Mouse (Mus musculus) layer of hippocampus, adult 11-12 months (tissue): ENCODE data around the gene Plk5.
"Not testable (repeated sequence)": the region's sequence is repeated elsewhere in the genome, so short reads cannot be mapped to it uniquely, and the experiment has no call there.

ENCODE experiments used
- DNase-seq: peaks from one replicate; pipeline ENCODE4 v3.0.0; 2022; ENCODE audit warnings: low spot score

The Plk5 gene

GRCm38 (mm10) chr10:80331636-80332524, 24.4 kb upstream of the Plk5 start:
- no peak for DNase-seq

- no peak for DNase-seq
These were observed 23.7 kb upstream of the Plk5 start for GRCm38 (mm10) chr10:80332525-80332989.

DNA sequence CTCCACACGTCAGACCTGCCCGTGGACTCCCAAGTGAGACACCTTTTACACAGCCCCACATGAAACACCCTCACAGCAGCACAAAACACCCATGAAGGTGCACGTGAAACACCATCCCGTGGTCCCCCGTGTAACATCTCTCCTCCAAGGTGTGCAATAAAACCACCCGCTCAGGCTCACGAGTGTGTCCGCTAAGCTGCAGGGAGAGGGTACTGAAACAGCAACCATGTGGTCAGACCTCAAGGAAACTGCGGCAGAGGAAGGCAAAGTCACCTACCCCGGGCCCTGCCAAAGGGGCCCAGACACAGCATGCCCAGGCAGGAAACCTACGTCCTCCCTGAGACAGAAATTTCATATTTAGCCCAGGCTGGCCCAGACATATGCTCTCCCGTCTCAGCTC, 20.0 kb upstream of the Plk5 start:
- DNase-seq: no peak

DNA sequence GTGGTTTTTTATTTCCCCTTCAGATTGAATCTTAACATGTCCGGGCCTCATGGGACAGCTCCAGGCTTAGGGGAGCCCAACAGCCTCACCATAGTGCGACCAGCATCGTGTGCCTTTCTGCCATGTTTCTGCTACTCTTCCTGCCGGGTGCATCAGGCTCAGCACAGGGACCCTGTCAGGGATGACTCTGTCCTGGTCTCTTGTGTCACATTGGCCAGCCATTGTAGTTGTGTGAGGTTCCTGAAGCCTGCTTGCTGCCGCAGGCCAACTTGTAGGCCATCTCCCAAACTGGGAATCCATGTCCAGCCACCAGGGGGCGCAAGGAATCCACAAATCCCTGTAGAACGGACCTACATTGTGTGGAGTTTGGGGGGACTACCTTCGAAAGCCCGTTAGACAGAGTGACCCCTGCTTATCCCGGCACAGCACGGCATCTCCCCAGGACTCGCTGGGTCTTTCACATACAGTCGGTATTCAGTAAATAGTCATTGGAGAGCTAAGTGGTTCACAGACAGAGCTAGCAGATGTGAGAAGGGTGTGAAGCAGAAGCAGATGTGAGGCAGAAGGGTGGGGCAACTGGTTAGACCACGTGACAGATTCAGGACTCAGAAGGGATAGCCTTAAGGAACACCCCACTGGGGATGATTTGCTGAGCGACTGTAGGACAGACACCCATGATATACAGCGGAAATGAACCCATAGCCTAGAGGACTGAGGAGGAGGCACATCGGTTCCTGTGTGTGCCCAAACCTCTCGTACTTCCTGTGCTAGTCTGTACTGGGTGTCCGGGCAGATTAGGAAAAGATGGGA, 16.1 kb upstream of the Plk5 start:
- DNase-seq: peak; percentile 90

DNA sequence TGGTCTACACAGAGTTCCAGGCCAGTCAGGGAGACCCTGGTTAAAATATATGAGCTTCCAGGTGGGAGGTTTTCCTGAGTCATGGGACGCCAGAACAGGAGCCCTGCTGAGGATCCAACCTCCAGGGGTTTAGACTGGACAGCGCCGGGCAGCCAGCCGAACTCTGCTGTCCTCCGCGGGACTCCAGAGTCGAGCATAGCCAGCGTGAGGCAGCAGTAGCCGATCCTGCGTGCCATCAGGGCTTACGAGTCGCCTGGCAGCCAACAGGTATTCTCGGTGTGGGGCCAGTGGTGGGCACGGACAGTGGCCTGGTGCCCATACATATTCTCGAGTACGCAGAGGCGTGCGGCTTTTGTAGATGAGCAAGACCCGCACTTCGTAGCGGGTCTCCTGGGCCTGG, 15.2 kb upstream of the Plk5 start:
- no peak for DNase-seq

DNA sequence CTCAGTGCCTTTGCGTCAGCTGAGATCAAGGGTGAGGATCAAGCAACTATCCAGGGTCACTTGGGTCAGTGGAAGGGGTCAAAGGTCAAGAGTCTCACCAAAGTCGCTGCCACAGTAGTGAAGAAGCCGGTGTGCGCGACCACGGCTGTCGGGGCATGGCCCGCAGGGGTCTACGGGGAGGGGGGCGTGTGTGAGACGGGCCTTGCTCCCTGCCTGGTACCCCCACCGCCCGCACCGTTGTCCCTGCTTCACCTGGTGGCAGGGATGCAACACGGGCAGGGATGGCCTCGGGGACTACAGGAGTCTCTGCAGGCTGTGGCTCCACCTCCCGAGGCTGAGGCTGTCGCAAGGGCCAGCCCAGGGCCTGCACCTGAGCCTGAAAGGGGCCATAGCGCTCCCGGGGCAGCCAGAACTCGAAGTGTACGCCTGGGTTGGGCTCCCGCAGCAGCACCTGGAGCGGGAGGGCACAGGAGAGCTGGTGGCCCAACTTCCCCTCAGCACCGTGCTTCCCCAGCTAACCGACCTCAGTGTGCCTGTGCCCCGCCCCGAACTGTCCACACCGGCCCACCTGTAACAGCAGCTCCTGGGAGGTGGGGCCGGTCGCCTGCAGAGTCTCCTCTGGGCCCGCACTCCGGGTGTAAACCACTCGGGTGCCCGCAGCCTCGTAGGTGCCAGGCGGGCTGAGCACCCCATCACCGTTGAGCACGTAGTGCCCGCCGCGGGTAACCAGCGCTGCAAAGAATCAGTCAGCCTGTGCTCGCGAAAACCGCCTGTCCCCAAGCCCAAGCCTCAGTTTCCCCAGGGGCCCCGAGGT, 14.6 kb upstream of the Plk5 start:
- DNase-seq: no peak

- no peak for DNase-seq
These were observed 13.9 kb upstream of the Plk5 start for GRCm38 (mm10) chr10:80342305-80342748.

DNA sequence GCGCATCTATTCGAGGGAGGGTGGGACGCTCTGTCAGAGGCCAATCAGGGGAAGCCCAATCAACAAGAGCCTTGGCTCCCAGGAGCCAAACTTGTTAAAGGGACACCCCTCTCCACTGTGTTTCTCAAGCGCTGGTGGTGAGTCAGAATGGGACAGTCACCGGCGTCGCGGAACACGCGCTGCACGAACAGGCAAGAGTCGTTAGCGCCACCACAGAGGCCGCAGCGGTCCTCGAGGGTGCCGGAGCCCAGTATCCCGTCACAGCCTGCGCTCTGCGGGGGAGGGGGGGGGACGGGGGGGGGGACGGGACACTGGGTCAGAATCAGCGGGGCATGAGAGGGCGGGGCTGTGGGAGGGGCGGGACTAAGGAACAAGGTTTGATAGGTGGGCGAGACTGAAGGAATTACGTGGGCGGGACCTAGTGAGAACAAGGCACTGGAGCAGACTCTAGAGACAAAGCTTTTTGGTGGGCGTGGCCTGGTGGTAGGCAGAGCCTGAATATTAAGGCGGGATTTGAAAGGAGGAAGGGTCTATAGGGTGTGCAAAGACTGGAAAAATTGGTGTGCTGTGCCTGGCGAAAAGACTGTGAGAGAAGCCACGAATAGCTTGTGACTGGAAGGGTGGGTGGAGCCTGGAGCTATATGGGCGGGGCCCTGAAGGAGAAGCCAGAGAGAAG, 13.4 kb upstream of the Plk5 start:
- DNase-seq: peak; percentile 32

- no peak for DNase-seq
These were observed 12.8 kb upstream of the Plk5 start for GRCm38 (mm10) chr10:80343425-80343895.

GRCm38 (mm10) chr10:80344131-80344661, 12.1 kb upstream of the Plk5 start:
- DNase-seq: no peak

GRCm38 (mm10) chr10:80345122-80345521, 11.1 kb upstream of the Plk5 start:
- no peak for DNase-seq

GRCm38 (mm10) chr10:80345929-80346328, 10.3 kb upstream of the Plk5 start:
- DNase-seq: not testable (repeated sequence)

- DNase-seq: no peak
These were observed 8.7 kb upstream of the Plk5 start for GRCm38 (mm10) chr10:80347514-80347967.

GRCm38 (mm10) chr10:80348244-80348781, 7.9 kb upstream of the Plk5 start, which contains the start of gene Adamtsl5:
Gene Adamtsl5 (minus strand): TSS chr10:80348412.
- DNase-seq: no peak

DNA sequence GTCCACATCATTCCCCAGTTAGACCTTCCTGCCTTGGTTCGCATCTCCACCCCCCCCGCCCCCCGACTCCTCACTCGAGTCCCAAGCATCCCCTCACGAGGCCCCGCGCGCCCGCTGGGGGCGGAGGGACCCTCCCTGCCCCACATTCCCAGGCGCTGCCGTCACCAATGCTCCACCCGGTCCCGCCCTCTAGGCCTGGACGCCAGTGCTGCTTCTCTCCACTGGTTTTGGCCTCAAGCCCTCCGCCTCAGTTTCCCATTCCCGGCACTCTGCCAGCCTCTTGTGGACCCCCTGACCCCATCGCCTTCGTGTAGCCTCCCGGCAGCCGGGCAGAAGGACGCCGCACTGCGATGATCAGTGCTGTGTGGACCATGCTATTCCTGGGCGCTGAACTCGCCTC, 7.3 kb upstream of the Plk5 start:
- no peak for DNase-seq

DNA sequence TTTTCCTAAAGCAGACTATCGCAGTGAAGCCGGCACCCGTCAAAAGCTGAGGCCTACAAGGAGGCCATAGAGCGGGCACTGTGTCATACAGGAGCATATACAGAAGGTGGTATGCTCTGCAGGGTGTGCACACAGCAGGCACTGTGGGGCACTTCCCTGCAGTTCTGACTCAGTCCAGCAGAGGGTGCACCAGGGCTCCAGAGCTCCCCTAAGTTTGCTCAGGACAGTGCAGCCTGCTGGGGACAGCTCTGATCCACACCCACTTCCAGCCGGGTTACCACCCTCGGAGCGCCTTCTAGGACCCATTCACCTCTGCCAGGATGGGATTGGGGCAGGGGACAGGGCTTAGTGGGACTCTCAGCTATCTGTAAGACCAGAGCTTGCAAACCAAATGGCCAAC, 6.0 kb upstream of the Plk5 start:
- peak; percentile 87 for DNase-seq

- DNase-seq: no peak
These were observed 4.4 kb upstream of the Plk5 start for GRCm38 (mm10) chr10:80351896-80352295.

DNA sequence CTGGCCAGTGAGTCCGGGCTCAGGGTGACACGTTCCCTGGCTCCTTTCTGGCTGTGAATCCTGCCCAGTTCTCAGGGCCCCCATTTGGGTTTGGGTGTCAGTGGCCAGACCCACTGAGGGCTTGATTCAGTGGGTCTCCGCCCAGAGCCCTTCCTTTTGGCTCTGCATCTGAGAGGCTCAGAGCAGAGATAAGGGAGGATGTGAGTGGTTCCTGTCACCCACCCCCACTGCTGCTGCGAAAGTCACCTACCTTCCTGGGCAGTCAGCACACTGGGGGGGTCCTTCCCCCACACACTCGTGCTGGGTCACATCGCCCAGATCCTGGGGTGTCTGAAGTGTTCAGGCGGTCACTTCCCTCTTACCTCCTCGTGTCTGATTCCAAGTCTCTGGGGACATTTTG, 3.5 kb upstream of the Plk5 start:
- DNase-seq: no peak

DNA sequence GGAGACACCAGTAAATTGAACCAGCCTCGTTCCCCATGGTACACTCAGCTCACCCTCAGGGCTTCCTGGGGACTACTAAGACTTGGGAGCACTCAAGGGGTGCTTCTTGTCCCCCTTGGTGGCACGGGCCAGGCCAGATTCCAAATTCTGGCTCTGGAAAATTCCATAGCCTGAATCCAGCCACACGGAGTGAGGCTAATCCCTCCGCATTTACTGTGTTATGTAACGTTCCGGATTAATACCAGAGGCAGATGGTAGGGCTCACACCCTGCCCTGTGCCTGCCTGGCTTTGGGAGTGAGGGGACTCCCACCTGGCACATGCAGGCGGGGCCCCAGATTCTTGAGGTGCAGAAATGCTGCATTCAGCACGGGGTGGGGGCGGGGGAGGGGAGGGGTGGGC, 828 bp upstream of the Plk5 start:
- no peak for DNase-seq

GRCm38 (mm10) chr10:80356737-80357136, 478 bp downstream of the Plk5 start:
- DNase-seq: no peak

DNA sequence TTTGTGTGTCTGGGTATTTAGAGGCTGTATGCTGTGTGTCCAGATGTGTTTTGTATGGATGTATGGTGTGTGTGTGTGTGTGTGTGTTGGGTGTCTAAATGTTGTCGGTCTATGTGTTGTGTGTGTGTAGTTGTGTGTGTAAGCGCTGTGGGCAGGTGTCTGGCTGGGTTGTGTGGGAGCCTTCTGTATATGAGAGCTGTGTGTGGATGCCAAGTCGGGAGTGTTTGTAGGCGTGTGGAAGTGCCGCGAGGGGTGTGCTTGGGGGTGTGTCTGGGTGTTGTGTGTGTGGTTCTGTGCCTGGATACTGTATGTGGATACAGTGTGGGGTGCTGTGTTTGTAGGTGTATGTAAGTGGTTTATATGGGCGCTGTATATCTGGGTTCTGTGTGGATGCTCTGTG, 1.1 kb downstream of the Plk5 start:
- DNase-seq: no peak
